Mouse (Mus musculus): ENCODE data around the gene Phka2.
A peak's percentile ranks its signal among the peaks of the same experiment; 100 is the strongest.

The Phka2 gene

GRCm38 (mm10) chrX:160502048-160503041 is at the start of gene Phka2:
Gene Phka2, plus strand, starts transcription at chrX:160502166.
- peak; percentile 65 for DNase-seq (ENCODE audit: low read depth, low spot score)

- no peak for DNase-seq (ENCODE audit: low read depth, low spot score)
Measured at GRCm38 (mm10) chrX:160455686-160456085, 46.3 kb upstream of the Phka2 start.

DNA sequence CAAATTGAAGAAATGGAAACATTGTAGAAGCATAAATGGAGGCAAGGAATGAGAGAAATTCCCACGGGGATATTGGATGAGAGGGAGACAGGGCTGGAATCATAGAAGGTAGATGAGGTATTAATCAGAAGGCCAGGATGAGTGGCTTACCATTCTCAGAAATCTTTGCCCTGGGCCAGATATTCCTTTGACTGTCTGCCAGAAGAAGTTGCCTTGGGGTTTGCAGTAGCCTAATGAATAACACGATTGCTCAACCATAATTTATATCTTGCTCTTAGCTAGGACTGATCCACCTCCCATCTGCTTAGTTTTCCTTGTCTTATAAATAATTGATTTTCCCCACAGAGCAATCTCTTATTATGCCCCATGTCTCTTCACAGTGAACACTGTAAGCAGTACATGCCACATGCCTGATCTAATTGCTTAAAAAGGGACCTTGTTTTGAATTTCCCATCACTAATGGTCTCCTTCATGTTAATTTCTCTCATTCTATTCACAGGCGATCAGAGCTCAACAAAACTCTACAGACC is 30.6 kb upstream of the Phka2 start:
- DNase-seq (ENCODE audit: low read depth, low spot score): no peak

DNA sequence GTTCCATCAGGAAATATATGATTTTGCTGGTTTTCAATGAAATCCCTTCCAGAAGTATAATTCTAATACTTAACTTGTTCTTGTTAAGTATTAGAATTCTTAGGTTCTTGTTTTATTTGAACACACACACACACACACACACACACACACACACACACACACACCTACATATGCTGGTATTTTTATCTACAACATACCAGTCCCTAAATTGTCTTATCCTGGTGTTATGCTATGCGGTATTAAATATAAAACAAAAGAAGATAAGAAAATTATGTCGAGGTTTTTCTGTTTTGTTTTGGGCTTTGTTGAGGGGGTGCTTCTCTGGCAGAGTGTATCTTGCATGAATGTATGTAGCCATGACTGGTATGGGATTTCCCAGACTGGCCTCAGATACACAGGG is 12.2 kb upstream of the Phka2 start:
- DNase-seq (ENCODE audit: low read depth, low spot score): no peak

DNA sequence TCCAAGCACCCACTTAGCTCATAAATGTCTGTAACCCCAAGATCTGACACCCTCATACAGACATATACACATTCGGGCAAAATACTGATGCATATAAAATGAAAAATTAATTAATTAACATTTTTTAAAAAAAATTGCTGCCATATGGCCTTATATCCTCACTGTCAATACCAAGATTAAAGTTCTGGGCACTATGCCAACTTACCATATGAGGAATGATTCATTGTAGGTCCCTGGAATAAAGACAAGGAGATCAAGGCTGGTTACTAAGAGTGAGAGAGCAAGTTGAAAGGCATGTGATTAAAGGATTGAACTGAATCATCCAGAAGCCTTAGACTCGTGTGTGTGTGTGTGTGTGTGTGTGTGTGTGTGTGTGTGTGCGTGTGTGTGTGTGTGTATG is 7.6 kb upstream of the Phka2 start:
- DNase-seq (ENCODE audit: low read depth, low spot score): no peak

DNA sequence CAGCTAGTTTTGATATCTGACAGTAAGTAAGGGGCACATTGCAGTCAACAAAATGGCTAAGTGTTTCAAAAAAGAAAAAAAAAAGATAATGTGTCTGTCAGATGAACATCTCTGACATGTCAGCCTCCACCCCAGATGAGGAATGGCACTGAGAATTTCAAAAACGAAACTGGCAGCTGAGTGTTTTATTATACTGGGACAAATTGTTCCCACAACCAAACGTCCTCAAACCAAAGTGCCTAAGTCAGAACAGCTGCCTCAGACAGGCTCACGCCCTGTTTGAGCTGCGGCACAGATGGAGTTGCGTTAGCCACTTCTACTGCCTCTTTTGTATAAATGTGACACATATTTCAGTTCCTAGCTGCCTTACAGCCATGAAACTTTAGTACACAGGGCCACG is 7.0 kb upstream of the Phka2 start:
- no peak for DNase-seq (ENCODE audit: low read depth, low spot score)

- DNase-seq (ENCODE audit: low read depth, low spot score): no peak
Measured at GRCm38 (mm10) chrX:160496473-160496872, 5.5 kb upstream of the Phka2 start.

- DNase-seq (ENCODE audit: low read depth, low spot score): no peak
Measured at GRCm38 (mm10) chrX:160501095-160501494, 871 bp upstream of the Phka2 start.

GRCm38 (mm10) chrX:160501687-160502047 is 299 bp upstream of the Phka2 start:
- no peak for DNase-seq (ENCODE audit: low read depth, low spot score)

GRCm38 (mm10) chrX:160509046-160509445 is 7.1 kb downstream of the Phka2 start:
- no peak for DNase-seq (ENCODE audit: low read depth, low spot score)

GRCm38 (mm10) chrX:160510197-160510596 is 8.2 kb downstream of the Phka2 start:
- no peak for DNase-seq (ENCODE audit: low read depth, low spot score)

DNA sequence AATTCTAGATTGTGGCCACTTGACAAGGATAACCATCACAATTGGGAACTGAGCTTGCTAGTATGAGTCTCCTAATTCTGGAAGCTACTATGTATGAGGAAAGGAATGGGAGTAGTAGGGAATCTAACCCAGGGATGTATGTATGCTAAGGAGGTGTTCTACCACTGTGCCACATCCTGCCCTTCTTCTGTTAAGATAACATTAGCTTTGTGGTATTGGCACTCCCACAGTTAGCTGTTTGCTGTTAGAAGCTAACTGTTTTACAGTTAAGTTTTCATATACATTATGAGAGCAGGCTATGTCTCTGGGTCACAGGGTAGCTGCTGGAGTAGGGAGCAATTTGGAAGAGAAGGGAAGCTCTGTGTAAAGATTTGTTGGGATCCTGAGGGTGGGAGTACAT is 14.1 kb downstream of the Phka2 start:
- no peak for DNase-seq (ENCODE audit: low read depth, low spot score)

DNA sequence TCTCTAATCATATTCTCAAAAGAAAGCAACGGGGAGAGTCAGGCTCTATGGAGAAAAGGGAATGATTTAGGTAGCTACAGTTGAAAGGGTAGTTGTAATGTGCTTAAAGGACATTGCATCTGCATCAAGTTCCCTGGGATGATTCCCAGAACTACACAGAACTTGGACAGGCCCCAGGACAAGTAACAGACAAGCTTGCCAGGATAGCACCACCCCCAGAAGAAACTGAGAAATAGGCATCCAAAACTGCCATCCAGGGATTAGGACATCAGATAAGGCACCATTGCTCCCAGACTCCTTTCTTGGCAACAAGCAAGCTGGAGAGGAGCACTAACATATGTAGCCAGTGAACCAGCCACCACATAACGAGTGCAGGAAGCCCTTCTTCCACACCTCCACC is 40.8 kb downstream of the Phka2 start:
- no peak for DNase-seq (ENCODE audit: low read depth, low spot score)

DNA sequence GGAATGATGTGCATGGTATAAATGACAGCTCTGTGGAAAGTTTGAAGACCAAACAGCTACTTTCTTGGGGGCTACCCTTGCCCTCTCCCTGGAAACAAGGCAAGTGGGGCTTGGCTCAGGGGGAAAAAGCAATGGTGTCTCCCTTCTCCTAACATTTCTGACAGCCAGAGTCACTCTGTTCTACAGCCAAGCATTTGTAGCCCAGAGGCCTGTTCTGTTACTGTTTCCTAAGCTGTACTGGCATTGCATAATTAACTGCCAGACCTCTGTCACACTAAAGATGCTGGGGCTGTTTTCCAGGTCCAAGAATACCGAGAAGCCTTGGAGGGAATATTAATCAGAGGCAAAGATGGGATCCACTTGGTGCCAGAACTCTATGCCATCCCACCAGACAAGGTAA is 46.9 kb downstream of the Phka2 start:
- DNase-seq (ENCODE audit: low read depth, low spot score): no peak

DNA sequence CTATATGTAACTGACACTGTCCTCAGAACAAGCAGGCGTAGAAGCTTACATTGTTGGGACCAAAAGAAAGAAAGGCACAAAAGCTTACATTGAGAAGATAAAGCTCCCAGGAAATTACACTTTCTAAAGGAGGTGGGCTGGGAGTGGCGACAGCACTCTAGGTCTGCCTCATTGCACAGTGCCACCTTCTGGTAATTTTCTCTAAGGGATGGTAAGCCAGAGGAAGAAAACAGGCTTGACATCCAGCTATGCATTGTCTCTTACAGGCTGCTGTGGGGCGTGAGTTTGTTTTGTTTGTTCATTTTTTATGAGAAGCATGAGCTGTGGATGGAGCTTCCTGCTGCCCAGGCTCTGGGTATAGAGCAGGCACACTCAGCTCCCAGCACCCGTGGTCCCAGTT is 50.1 kb downstream of the Phka2 start:
- DNase-seq (ENCODE audit: low read depth, low spot score): no peak

- DNase-seq (ENCODE audit: low read depth, low spot score): no peak
Measured at GRCm38 (mm10) chrX:160583589-160583988, 81.6 kb downstream of the Phka2 start.

GRCm38 (mm10) chrX:160584148-160584838 is 82.3 kb downstream of the Phka2 start:
- no peak for DNase-seq (ENCODE audit: low read depth, low spot score)

- DNase-seq (ENCODE audit: low read depth, low spot score): no peak
Measured at GRCm38 (mm10) chrX:160585110-160585509, 83.1 kb downstream of the Phka2 start.

DNA sequence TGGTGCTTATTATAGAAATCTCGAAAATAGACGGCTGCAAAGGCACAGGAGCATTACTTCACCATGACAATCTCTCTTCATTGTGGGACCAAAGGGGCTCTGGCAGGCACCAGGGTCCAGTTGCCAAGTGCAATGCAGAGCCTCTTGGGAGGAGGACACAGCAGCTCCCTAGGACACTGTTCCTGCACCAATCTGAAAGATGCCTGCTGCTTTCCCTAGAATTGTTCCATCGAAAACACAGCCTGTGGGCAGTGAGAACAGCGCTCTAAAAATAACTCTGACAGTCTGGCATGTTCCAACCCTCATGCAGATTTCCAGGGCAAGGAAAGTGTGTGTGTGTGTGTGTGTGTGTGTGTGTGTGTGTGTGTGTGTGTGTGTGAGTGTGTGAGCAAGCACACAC is 86.6 kb downstream of the Phka2 start:
- DNase-seq (ENCODE audit: low read depth, low spot score): no peak

GRCm38 (mm10) chrX:160590147-160590546 is 88.2 kb downstream of the Phka2 start:
- DNase-seq (ENCODE audit: low read depth, low spot score): no peak

DNA sequence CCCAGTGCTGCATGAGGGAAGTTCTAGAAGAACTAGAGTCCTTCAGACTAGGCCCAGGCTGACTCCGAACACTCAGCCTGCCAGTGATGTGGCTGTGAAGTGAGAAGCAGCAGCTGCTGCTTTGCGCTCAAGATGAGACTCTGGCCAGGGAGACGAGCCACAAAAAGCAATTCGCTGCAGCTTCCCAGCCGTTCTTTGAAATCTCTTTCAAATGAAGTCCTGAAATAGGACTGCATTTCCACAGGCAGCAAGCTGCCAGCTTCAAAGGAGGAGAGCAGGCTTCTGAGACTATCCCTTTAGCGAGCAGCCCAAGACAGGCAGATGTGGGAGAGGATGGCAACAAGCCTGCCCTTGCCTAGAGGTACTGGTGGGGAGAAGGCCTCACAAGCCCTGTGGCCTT is 91.0 kb downstream of the Phka2 start:
- no peak for DNase-seq (ENCODE audit: low read depth, low spot score)

DNA sequence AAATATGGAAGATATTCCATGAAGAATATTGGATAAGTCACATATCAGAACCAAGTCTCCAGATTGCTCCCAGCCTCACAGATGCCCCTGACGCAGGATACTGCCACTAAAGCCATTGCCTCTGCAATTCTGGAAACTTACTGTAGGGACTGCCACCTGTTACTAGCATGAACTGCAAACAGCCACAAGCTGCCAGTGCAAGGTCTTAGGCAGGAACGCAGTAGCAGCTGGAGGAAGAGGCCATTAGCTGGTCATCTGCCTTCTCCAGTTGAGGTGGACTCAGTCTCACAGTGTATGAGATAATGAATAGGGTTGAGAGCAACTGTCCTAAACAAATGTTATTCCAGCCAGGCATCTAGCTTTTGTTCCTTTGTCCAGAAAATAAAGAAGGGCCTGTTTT is 96.1 kb downstream of the Phka2 start:
- no peak for DNase-seq (ENCODE audit: low read depth, low spot score)

Data from brain, embryonic 18.5 days (tissue).